Mouse (Mus musculus) cerebellum, adult 2 months (tissue): ENCODE results near the gene Kpna2.
"Not testable (repeated sequence)": the region's sequence is repeated elsewhere in the genome, so short reads cannot be mapped to it uniquely, and the experiment has no call there.

Experiments used
- CTCF ChIP-seq: fragments of 200-500 bp; IDR thresholded peaks from 2 replicates; pipeline ENCODE4 v1.5.1; 2011; ENCODE audit warnings: low read depth, mild to moderate bottlenecking, control low read depth, low read length, moderate library complexity, borderline replicate concordance; ENCODE audit not compliant: insufficient read depth
- POLR2A ChIP-seq: fragments of 200-500 bp; IDR thresholded peaks from 2 replicates; pipeline ENCODE4 v1.6.1; 2011; ENCODE audit warnings: low read length, control low read depth, borderline replicate concordance; ENCODE audit not compliant: insufficient read depth

- TF ChIP-seq POLR2A, CTCF: not testable (repeated sequence)
These were observed 20.4 kb upstream of the Kpna2 start for GRCm38 (mm10) chr11:107019722-107020121.
